Mouse (Mus musculus) liver, embryonic 14.5 days (tissue): ENCODE data around the gene Apbb1.

Experiments used
- CTCF ChIP-seq: IDR thresholded peaks from 2 replicates; pipeline ENCODE4 v1.5.1; 2016; ENCODE audit warnings: antibody characterized with exemption, low read depth, control low read depth
- EP300 ChIP-seq: IDR thresholded peaks from 2 replicates; pipeline ENCODE4 v1.6.1; 2016; ENCODE audit warnings: antibody characterized with exemption, low read depth

GRCm38 (mm10) chr7:105516669-105517360 lies 64.6 kb downstream of the Apbb1 start:
- no peak for TF ChIP-seq CTCF
- TF ChIP-seq EP300: no peak
